Mouse (Mus musculus) lung, adult 2 months (tissue): ENCODE measurements around the gene Ddx54.

ENCODE experiments used
- CTCF ChIP-seq: fragments of 200-500 bp; IDR thresholded peaks from 2 replicates; pipeline ENCODE4 v1.5.1; 2011; ENCODE audit warnings: mild to moderate bottlenecking, low read length, control low read depth; ENCODE audit not compliant: insufficient read depth
- POLR2A ChIP-seq: fragments of 200-500 bp; IDR thresholded peaks from 2 replicates; pipeline ENCODE4 v1.6.1; 2011; ENCODE audit warnings: low read depth, mild to moderate bottlenecking, control low read depth, low read length, borderline replicate concordance; ENCODE audit errors: extremely low read depth

DNA sequence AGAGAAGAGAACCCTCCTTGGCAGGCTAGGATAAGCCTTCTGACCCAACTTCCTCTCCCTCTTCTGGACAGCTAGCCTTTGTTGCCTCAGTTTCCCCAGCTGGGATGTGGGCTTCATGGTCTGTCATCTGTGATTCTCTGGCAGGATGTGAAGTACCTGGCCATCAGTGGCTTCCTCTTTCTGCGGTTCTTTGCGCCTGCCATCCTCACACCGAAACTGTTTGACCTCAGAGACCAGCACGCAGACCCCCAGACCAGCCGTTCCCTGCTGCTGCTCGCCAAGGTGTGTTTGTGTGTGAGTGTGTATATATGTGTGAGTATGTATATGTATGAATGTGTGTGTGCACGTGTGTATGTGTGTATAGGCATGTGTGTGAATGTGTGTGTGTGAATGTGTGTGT lies 57.6 kb downstream of the Ddx54 start:
- TF ChIP-seq CTCF = no peak
- no peak for TF ChIP-seq POLR2A
